Mouse (Mus musculus) brain, embryonic 14.5 days (tissue): ENCODE measurements around the gene Tmem44.

Experiments used
- CTCF ChIP-seq: fragments of 200-500 bp; IDR thresholded peaks from 2 replicates; pipeline ENCODE4 v1.5.1; 2012; ENCODE audit warnings: inconsistent platforms, mild to moderate bottlenecking, moderate library complexity, borderline replicate concordance; ENCODE audit not compliant: insufficient read depth, insufficient read length; ENCODE audit errors: extremely low read depth
- POLR2A ChIP-seq: fragments of 200-500 bp; IDR thresholded peaks from 2 replicates; pipeline ENCODE4 v1.6.1; 2012; ENCODE audit warnings: mild to moderate bottlenecking, inconsistent platforms, borderline replicate concordance; ENCODE audit not compliant: poor library complexity, insufficient read depth, insufficient read length, severe bottlenecking; ENCODE audit errors: extremely low read depth

- TF ChIP-seq POLR2A (no peak), CTCF (no peak)
Measured at GRCm38 (mm10) chr16:30472447-30472846, 78.2 kb downstream of the Tmem44 start.
